Mouse (Mus musculus) adrenal gland, postnatal 4 days (tissue): Measurements from ENCODE around the gene Nrl. TPM values are rescaled to one million over a fixed set of nuclear protein-coding genes. Genes with fewer than 3 reads are reported as not detected.

Experiments
- DNase-seq, 2 experiments: peaks; one replicate each; pipeline ENCODE4 v3.0.0; 2021 to 2022; ENCODE audit warnings: low spot score in 2 of 2, mixed read lengths in 2 of 2
- total RNA-seq, 2 experiments: library from RNA; stranded (reverse); gene quantifications; 2 replicates each; pipeline ENCODE4 v1.2.3; 2021

Gene Nrl
- total RNA-seq, 2 experiments from 2014 or later, result not detected

- DNase-seq, result no peak
Measured at GRCm38 (mm10) chr14:55486836-55487235, 37.9 kb downstream of the Nrl start.

- no peak for DNase-seq
Measured at GRCm38 (mm10) chr14:55484430-55485085, 40.2 kb downstream of the Nrl start.

- no peak for DNase-seq
Measured at GRCm38 (mm10) chr14:55479629-55480028, 45.2 kb downstream of the Nrl start.

GRCm38 (mm10) chr14:55478651-55479599, 45.9 kb downstream of the Nrl start, which contains the start of gene Dhrs4:
TSS of gene Dhrs4 (plus strand) at chr14:55478758.
- DNase-seq, result peak; percentile 53 to 67

GRCm38 (mm10) chr14:55477829-55478228, 47.0 kb downstream of the Nrl start:
- DNase-seq, result no peak

GRCm38 (mm10) chr14:55477421-55477820, 47.4 kb downstream of the Nrl start:
- DNase-seq, result no peak

GRCm38 (mm10) chr14:55475654-55476053, 49.1 kb downstream of the Nrl start:
- no peak for DNase-seq

GRCm38 (mm10) chr14:55470806-55471205, 54.0 kb downstream of the Nrl start:
- no peak for DNase-seq

- no peak for DNase-seq
Measured at GRCm38 (mm10) chr14:55469821-55470220, 55.0 kb downstream of the Nrl start.

GRCm38 (mm10) chr14:55469041-55469440, 55.7 kb downstream of the Nrl start:
- no peak for DNase-seq

Other genes starting within 250 kb of the Nrl start
- gene Dhrs4, start 46.2 kb downstream of the Nrl start, total RNA-seq, result 10 to 100 TPM; 82.9 to 85.8 TPM
- gene Carmil3, start 34.3 kb downstream of the Nrl start, total RNA-seq, result 10 to 100 TPM; 19.6 to 25.4 TPM
- gene Cpne6, start 14.5 kb downstream of the Nrl start, total RNA-seq, result 1 to 10 TPM in 1 of 2 experiments, under 1 TPM in 1; 0.53 to 1.1 TPM
- 10 to 100 TPM; 63.4 to 64.0 TPM for gene Pck2, start 15.3 kb upstream of the Nrl start, total RNA-seq
- 10 to 100 TPM; 84.6 to 91.6 TPM for gene Dcaf11, start 35.0 kb upstream of the Nrl start, total RNA-seq
- gene A730061H03Rik, start 35.4 kb upstream of the Nrl start, total RNA-seq, result 1 to 10 TPM; 1.0 to 1.2 TPM
- 1 to 10 TPM; 6.5 to 10.0 TPM for gene Fitm1, start 50.6 kb upstream of the Nrl start, total RNA-seq
- 100 to 1,000 TPM; 302 to 310 TPM for gene Psme1, start 53.1 kb upstream of the Nrl start, total RNA-seq
- 10 to 100 TPM; 40.9 to 47.0 TPM for gene Emc9, start 60.3 kb upstream of the Nrl start, total RNA-seq
- gene Psme2, start 66.1 kb upstream of the Nrl start, total RNA-seq, result 100 to 1,000 TPM; 336 to 355 TPM
- gene Rnf31, start 66.7 kb upstream of the Nrl start, total RNA-seq, result 10 to 100 TPM; 35.0 to 40.3 TPM
- gene Irf9, start 78.6 kb upstream of the Nrl start, total RNA-seq, result 10 to 100 TPM; 19.1 to 19.9 TPM
- 1 to 10 TPM; 8.0 to 8.6 TPM for gene Rec8, start 93.1 kb upstream of the Nrl start, total RNA-seq
- 100 to 1,000 TPM in 1 of 2 experiments, 10 to 100 TPM in 1; 96.8 to 108 TPM for gene Ipo4, start 111.0 kb upstream of the Nrl start, total RNA-seq
- 1 to 10 TPM; 3.8 to 4.5 TPM for gene Gm49378, start 112.9 kb upstream of the Nrl start, total RNA-seq
- gene Tm9sf1, start 118.8 kb upstream of the Nrl start, total RNA-seq, result 100 to 1,000 TPM in 1 of 2 experiments, 10 to 100 TPM in 1; 98.6 to 102 TPM
- gene Tssk4, start 125.2 kb upstream of the Nrl start, total RNA-seq, result 1 to 10 TPM; 1.7 to 2.8 TPM
- 10 to 100 TPM; 57.4 to 63.3 TPM for gene Mdp1, start 135.5 kb upstream of the Nrl start, total RNA-seq
- gene Gmpr2, start 147.0 kb upstream of the Nrl start, total RNA-seq, result 10 to 100 TPM; 29.2 to 29.7 TPM
- gene Nedd8, start 147.1 kb upstream of the Nrl start, total RNA-seq, result 100 to 1,000 TPM; 316 to 337 TPM
- 10 to 100 TPM; 33.0 to 33.2 TPM for gene Tinf2, start 156.8 kb upstream of the Nrl start, total RNA-seq
- 1 to 10 TPM; 1.4 to 1.8 TPM for gene Tgm1, start 188.9 kb upstream of the Nrl start, total RNA-seq
- gene Rabggta, start 197.3 kb upstream of the Nrl start, total RNA-seq, result 10 to 100 TPM; 23.8 to 25.7 TPM
- 10 to 100 TPM; 74.1 to 77.7 TPM for gene Dhrs1, start 220.7 kb upstream of the Nrl start, total RNA-seq
- gene Nop9, start 220.7 kb upstream of the Nrl start, total RNA-seq, result 10 to 100 TPM; 24.5 to 27.1 TPM
- gene Cideb, start 233.5 kb upstream of the Nrl start, total RNA-seq, result 10 to 100 TPM in 1 of 2 experiments, 1 to 10 TPM in 1; 4.6 to 12.0 TPM
- under 1 TPM; 0.17 to 0.34 TPM for gene Ltb4r2, start 236.4 kb upstream of the Nrl start, total RNA-seq
- gene Ltb4r1, start 241.0 kb upstream of the Nrl start, total RNA-seq, result 1 to 10 TPM; 1.3 to 2.9 TPM